Mouse (Mus musculus) testis, postnatal 14 days (tissue): Measurements from ENCODE around the gene Rpl31.

ENCODE experiments used
- DNase-seq: peaks from one replicate; pipeline ENCODE4 v3.0.0; 2021; ENCODE audit warnings: low spot score

Gene Rpl31

DNA sequence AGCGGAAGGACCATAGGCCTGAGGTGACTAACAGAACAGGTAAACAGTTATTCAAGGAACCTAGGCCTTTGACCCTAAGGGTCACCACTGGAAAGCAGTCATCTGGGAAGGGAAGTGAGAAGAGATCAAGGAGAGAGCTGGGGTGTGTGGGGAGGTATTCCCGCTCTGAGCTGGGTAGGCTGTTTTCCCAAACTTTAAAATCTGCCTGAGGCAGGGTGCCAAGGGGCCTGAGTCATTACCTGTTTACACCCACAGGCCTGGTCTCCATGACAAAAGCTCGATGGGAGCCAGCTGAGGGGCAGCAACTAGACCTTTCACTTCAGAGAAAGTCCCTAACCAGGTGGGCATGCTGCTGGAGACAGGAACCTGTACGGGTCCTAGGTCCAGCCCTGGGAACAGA lies 31.6 kb downstream of the Rpl31 start:
- DNase-seq: no peak

DNA sequence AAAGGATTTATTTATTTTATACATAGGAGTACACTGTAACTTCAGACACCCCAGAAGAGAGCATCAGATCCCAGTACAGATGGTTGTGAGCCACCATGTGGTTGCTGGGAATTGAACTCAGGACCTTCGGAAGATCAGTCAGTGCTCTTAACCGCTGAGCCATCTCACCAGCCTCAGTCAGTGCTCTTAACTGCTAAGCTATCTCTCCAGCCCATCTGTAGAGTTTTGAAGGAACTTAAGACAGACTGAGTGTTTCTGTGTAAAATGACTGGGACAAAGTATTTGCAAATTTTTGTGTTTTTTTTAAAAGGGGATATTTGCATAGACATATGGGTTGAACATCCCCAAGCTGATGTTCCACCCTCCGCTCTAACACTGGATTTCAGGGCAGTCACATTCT lies 32.5 kb downstream of the Rpl31 start:
- DNase-seq: no peak

DNA sequence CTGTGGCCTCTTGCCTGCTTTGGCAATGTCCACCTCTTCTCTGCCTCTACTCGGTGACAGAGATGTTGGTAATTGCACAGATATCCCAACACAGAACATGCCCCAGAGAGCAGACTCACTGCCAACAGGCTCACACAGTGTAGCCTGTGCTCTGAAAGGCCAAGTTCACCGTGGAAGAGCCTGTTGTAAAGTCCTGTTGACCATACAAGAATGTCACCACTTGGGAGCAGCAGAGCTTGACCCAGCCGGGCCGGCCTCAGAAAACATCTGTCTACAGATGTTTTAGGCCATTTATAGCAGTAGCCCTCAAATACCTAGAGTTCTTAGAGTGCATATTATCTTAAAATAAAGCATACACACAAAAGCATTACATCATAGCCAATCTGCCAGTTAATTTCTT lies 39.5 kb downstream of the Rpl31 start:
- no peak for DNase-seq

DNA sequence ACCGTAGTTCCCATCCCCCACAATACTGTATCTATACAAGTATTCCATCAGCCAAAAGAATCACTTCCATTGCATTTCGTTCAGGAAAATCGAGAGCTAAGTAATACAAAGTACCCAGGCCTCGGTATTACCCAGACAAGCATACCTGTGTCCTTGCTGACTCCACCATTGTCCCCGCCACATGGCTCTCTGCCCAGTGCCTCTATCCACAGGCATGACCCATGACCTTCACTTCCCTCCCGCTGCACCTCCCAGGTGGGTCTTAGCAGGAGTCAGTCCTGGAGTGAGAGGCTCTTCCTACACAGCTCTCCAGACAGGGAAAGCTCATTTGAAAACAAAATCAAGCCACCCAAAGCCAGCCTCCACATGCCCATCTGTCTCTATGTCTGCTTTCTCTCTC lies 40.5 kb downstream of the Rpl31 start:
- no peak for DNase-seq

DNA sequence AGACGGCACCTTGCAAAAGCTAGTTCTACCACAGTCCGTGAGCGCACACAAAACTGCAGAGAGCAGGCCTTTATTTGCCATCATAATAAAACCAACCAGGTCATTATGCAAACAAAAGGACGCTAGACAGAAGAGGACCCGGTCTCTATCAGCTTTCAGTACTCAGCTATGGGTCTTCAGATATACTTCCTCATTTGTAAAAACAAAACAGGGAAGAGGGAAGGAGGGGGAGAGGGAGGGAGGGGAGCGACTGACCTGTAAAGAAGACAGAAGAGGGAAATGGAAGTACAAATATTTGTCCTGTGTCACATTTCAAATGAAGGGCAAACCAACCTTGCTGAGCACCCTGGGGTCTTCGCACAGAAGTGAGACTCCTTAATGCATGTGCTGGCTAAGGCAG lies 41.0 kb downstream of the Rpl31 start:
- DNase-seq: no peak

DNA sequence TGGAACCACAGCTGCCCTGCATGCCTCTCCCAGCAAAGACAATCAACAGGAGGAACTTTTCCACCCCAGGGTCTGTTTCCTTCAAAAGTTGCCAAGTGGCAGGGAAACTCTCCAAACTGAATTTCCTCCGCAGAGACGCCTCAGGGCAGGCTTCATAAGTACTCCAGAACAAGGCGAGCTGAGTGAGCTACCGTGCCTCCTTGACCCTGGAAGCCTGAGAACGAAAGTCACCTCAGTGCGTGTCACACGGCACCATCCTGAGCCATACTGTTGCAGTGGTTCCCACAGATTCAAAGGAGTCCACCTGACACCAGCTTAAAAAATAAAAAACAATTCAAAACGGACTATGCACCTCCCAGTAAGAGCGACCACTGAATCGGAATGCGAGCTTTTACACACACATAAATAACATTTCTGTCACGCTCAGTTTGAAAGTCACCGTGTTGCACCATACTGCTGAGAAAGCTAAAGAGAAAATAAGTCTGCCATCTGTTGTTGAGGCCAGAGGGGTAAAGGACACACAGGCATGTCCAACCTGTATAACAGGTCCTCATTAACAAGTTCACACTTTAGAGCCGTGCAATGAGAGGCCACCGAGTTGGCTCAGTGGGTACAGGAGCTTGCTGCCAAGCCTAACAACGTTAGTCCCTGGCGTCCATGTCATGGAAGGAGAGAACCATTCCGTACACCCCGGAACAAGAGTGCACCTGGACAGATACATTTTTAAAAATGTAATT lies 42.6 kb downstream of the Rpl31 start:
- no peak for DNase-seq

DNA sequence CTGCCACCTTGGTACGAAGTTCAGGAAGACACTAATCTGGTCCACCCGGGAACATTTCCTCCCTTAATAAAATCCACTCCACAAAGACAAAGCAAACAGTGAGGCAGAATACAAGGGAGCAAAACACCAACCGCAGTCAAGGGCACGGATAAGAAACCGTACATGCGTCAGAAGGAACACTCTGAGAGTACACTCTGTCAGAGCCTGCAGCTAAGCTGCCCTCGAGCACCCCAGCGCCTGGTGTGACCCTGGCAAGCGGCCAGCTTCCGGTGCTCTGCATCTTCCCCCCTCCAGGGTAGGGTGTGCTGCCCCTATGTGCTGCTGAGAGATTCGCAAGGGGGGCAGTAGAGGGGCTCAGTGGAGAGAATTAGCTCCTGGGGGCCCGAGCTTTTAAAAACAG lies 50.2 kb downstream of the Rpl31 start:
- peak; percentile 80 for DNase-seq

DNA sequence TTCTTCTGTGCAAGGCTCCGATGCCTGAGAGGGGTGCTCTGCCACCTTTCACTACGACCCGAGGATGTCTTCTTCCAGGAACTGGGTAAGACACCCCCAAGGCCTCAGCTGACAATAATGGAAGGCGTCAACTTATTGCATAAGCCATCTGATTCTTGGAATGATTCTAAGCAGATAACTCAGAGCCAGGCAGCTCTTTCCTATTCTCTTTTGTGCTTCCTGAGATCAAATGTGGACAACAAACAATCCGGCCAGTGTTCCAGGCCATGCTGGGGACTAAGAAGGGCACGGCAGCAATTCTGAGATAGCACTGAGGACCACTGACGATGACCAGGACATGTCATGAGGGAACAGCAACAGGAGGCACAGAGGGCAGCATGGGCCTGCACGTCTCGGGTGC lies 51.2 kb downstream of the Rpl31 start:
- DNase-seq: no peak

DNA sequence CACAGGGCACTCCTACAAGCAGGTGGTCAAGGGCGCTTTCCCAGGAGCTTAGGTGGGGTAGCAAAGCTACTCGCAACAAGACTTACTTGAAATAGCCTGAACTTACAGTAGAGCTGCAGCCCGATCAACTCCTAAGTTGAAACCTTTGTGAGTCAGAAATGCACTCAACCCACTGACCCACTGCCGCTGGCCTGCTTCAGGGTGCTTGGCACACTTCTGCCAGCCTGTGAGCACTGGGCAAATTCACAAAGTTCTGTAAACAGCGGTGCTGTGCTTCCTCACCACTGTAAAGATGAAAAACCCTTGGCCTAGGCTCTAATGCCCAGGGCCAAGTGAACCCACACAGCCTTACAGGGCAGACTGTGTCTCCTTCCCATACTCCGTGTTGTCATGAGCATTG lies 53.3 kb downstream of the Rpl31 start:
- no peak for DNase-seq
